11 mouse cellular contexts compared by ENCODE assay signal in the genomic region with DNA sequence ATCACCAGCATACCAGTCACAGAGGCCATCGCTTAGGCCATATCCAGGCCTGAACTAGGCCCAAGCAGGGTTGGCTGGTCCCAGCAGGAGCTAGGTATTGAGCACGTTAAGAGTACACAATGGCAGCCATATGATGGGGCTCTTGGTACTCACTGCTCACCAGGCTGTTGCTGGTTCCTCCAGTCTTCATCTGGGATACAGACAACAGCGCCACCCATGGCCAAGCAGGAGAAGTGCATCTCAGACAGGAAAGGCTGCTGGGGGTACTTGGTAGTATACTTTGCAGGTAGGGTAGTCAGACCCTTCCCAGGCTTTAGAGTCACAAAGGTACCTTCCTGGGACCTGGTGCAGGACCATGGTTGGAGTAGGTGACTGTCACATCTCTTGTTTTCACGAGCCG.
DNase-seq lines count a peak whose midpoint lies in the region; ATAC-seq and TF ChIP-seq lines count a peak whose summit lies in the region.
"Had no signal": no experiment of that assay in that cellular context is flagged by ENCODE, and none has a peak within 500 bp of the region (broad histone marks: within the 10 kb centered on the region; RNA-seq: fewer than 3 reads in every experiment).

No protein-coding gene starts in this region.

- intact Hi-C loops in heart, adult 2 months (cut with DNase I) = no loop called here
- intact Hi-C loops in heart, postnatal 14 days (cut with DNase I) = no loop called here

- no peak for ATAC-seq in midbrain, embryonic 15.5 days (replicated peaks)
- no peak for ATAC-seq in midbrain, embryonic 11.5 days (ENCODE audit: low FRiP score)

- no peaks in the 10 kb centered on the region for H3K79me2 ChIP-seq in heart, adult 2 months (replicated peaks; ENCODE audit: control insufficient read depth, insufficient read depth, low read length)

- H3K4me1 ChIP-seq in heart, adult 2 months (ENCODE audit: control insufficient read depth, insufficient read depth, low read length) = no peaks in the 10 kb centered on the region
- H3K4me1 ChIP-seq in midbrain, embryonic 15.5 days = peaks cover 18% of the 10 kb centered on the region
- H3K4me1 ChIP-seq in midbrain, embryonic 11.5 days (ENCODE audit: control insufficient read depth, insufficient read depth, low read length) = peaks cover 16% of the 10 kb centered on the region
- H3K4me1 ChIP-seq in embryonic facial prominence, embryonic 10.5 days = peaks cover 50% of the 10 kb centered on the region

- 73% methylated on average over 5 of the region's 5 CpGs for WGBS in heart, adult 2 months
- WGBS in midbrain, embryonic 15.5 days = 79% methylated on average over 5 of the region's 5 CpGs
- 68% methylated on average over 5 of the region's 5 CpGs for WGBS in midbrain, embryonic 11.5 days
- WGBS in embryonic facial prominence, embryonic 10.5 days = 71% methylated on average over 5 of the region's 5 CpGs

- no peaks in the 10 kb centered on the region for H3K36me3 ChIP-seq in heart, adult 2 months (ENCODE audit: control insufficient read depth, insufficient read depth, low read length)
- no peaks in the 10 kb centered on the region for H3K36me3 ChIP-seq in midbrain, embryonic 15.5 days (replicated peaks)
- no peaks in the 10 kb centered on the region for H3K36me3 ChIP-seq in midbrain, embryonic 11.5 days (ENCODE audit: control insufficient read depth, insufficient read depth, low read length)
- no peaks in the 10 kb centered on the region for H3K36me3 ChIP-seq in embryonic facial prominence, embryonic 10.5 days (replicated peaks)
- H3K36me3 ChIP-seq: hindbrain, embryonic 15.5 days had no signal

- no peaks in the 10 kb centered on the region for H3K27me3 ChIP-seq in heart, adult 2 months (ENCODE audit: control insufficient read depth, insufficient read depth, low read length)
- H3K27me3 ChIP-seq in midbrain, embryonic 15.5 days (replicated peaks) = no peaks in the 10 kb centered on the region
- H3K27me3 ChIP-seq in midbrain, embryonic 11.5 days (ENCODE audit: control insufficient read depth, insufficient read depth, low read length) = no peaks in the 10 kb centered on the region
- H3K27me3 ChIP-seq in embryonic facial prominence, embryonic 10.5 days (replicated peaks; ENCODE audit: low read depth, poor library complexity, severe bottlenecking) = no peaks in the 10 kb centered on the region
- H3K27me3 ChIP-seq: hindbrain, embryonic 15.5 days had no signal

- H3K9ac ChIP-seq in heart, adult 2 months (ENCODE audit: low read depth, low read length) = no peak overlapping the region
- no peak overlapping the region for H3K9ac ChIP-seq in midbrain, embryonic 15.5 days
- H3K9ac ChIP-seq in midbrain, embryonic 11.5 days (ENCODE audit: low read length) = no peak overlapping the region
- H3K9ac ChIP-seq: hindbrain, embryonic 15.5 days had no signal

- no peak overlapping the region for H3K27ac ChIP-seq in heart, adult 2 months
- 0 out of 2 replicates have a peak overlapping the region, but pooled peaks have one; percentile 8 for H3K27ac ChIP-seq in midbrain, embryonic 15.5 days
- H3K27ac ChIP-seq in midbrain, embryonic 11.5 days (ENCODE audit: low read depth, low read length) = no peak overlapping the region
- peak overlapping the region; percentile 84 for H3K27ac ChIP-seq in embryonic facial prominence, embryonic 10.5 days (replicated peaks)

- H3K4me2 ChIP-seq in midbrain, embryonic 15.5 days = no peak overlapping the region
- H3K4me2 ChIP-seq in midbrain, embryonic 11.5 days = no peak overlapping the region
- H3K4me2 ChIP-seq: hindbrain, embryonic 15.5 days had no signal

- peak; percentile 59 for TF ChIP-seq CTCF in heart, adult 2 months (IDR thresholded peaks at IDR 0.05)

- no peak for TF ChIP-seq EP300 in heart, adult 2 months (IDR thresholded peaks at IDR 0.05; ENCODE audit: insufficient read depth, low read depth, low read length)

- DNase-seq in heart, adult 2 months = no peak
- no peak for DNase-seq in heart, postnatal 14 days
- DNase-seq in midbrain, embryonic 11.5 days (ENCODE audit: low spot score, missing footprints) = no peak
- peak; percentile 31 for DNase-seq in embryonic facial prominence, embryonic 10.5 days (ENCODE audit: low spot score)
- DNase-seq in thymus, postnatal 14 days = peak; percentile 25
- no peak for DNase-seq in urinary bladder, adult 18-20 months (ENCODE audit: low spot score in 2 of 2)
- no peak for DNase-seq in heart, adult 9 months (ENCODE audit: low spot score in 2 of 2)
- DNase-seq: adrenal gland, adult 2 months had no signal

- TF ChIP-seq POLR2A in heart, adult 2 months (IDR thresholded peaks at IDR 0.05; ENCODE audit: insufficient read depth, low read depth, low read length) = no peak

- no peak overlapping the region for H3K4me3 ChIP-seq in heart, adult 2 months
- no peak overlapping the region for H3K4me3 ChIP-seq in midbrain, embryonic 15.5 days
- H3K4me3 ChIP-seq in midbrain, embryonic 11.5 days (ENCODE audit: low read depth, low read length) = no peak overlapping the region
- H3K4me3 ChIP-seq in embryonic facial prominence, embryonic 10.5 days = no peak overlapping the region
- H3K4me3 ChIP-seq: erythroblast, embryonic 14.5 days; hindbrain, embryonic 15.5 days had no signal

- no peaks in the 10 kb centered on the region for H3K9me3 ChIP-seq in midbrain, embryonic 15.5 days
- H3K9me3 ChIP-seq in midbrain, embryonic 11.5 days (ENCODE audit: control insufficient read depth, low read length) = no peaks in the 10 kb centered on the region
- H3K9me3 ChIP-seq in embryonic facial prominence, embryonic 10.5 days = no peaks in the 10 kb centered on the region
- H3K9me3 ChIP-seq: hindbrain, embryonic 15.5 days had no signal

Comparison
In these comparisons a context has a peak if more than half of its experiments do, and no peak if none do; other contexts are left out.
1. H3K27ac ChIP-seq: peak in midbrain, embryonic 15.5 days (single experiment) and embryonic facial prominence, embryonic 10.5 days (single experiment); none in heart, adult 2 months (single experiment) and midbrain, embryonic 11.5 days (single experiment).
2. DNase-seq: peak in embryonic facial prominence, embryonic 10.5 days (single experiment) and thymus, postnatal 14 days (single experiment); none in heart, adult 2 months (0 of 2), heart, postnatal 14 days (0 of 2), midbrain, embryonic 11.5 days (single experiment), urinary bladder, adult 18-20 months (0 of 2) and heart, adult 9 months (0 of 2).